Mouse (Mus musculus): ENCODE data around the gene Ip6k1.

GRCm38 (mm10) chr9:108082549-108082948 is 80.2 kb downstream of the Ip6k1 start:
- TF ChIP-seq CTCF (IDR thresholded peaks at IDR 0.05; ENCODE audit: low read depth) (no peak), EP300 (IDR thresholded peaks at IDR 0.05; ENCODE audit: low read depth) (no peak)
